Mouse (Mus musculus): ENCODE measurements at regions not wholly inside any gene's neighbourhood (a gene's known extent, or its start where the extent isn't known, plus 50 kb on each side); places are given as distances from the start of the nearest gene placed in this dataset.

GRCm38 (mm10) chr4:37445268-37445667 is 493.7 kb upstream of the Lingo2 start:
- Histone ChIP-seq H3K4me2 (replicated peaks; ENCODE audit: low read depth, low read length, severe bottlenecking) (no peak overlapping the region), H3K27ac (replicated peaks; ENCODE audit: low read depth, low read length) (no peak overlapping the region), H3K4me3 (replicated peaks; ENCODE audit: low read length) (no peak overlapping the region), H3K9ac (ENCODE audit: low read depth, low read length, severe bottlenecking) (no peak overlapping the region), H3K27me3 (ENCODE audit: control insufficient read depth, insufficient read depth, low read length) (no peaks in the 10 kb centered on the region), H3K9me3 (ENCODE audit: control insufficient read depth, low read length) (no peaks in the 10 kb centered on the region), H3K36me3 (ENCODE audit: control insufficient read depth, insufficient read depth, low read length) (no peaks in the 10 kb centered on the region), H3K4me1 (ENCODE audit: control insufficient read depth, insufficient read depth, low read length) (no peaks in the 10 kb centered on the region)
- no peak for TF ChIP-seq POLR2A (IDR thresholded peaks at IDR 0.05; ENCODE audit: borderline replicate concordance, extremely low read depth, insufficient read depth, insufficient read length)
- no peak for ATAC-seq (ENCODE audit: low FRiP score, low read depth)
- WGBS: 60% methylated on average over 2 of the region's 2 CpGs
- DNase-seq (ENCODE audit: low spot score): peak; percentile 7

DNA sequence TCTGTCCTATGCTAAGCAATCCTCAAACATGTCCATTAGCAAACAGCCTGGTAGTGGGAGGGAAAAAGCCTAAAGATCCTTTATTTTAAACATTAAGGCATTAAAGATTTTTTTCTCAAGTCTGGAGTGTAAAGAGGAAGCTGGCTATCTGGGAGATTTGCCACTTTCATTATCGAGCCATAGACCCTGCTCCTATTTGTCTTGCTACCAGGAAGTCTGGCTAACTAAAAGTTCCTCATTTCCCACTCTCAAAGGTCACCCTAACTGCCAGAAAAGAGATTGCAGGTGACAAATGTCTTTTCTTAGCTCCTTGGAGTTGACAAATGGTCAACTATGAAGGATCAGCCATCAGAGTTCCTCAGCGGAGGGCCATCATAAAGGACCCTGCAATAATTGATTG is 461.2 kb upstream of the Lingo2 start:
- no peak overlapping the region for H3K9ac ChIP-seq (ENCODE audit: low read depth, low read length, severe bottlenecking)
- no peaks in the 10 kb centered on the region for H3K4me1 ChIP-seq (ENCODE audit: control insufficient read depth, insufficient read depth, low read length)
- ATAC-seq (ENCODE audit: low FRiP score, low read depth): no peak
- 83% methylated on average over 2 of the region's 2 CpGs for WGBS
- no peak for TF ChIP-seq POLR2A (IDR thresholded peaks at IDR 0.05; ENCODE audit: borderline replicate concordance, extremely low read depth, insufficient read depth, insufficient read length)
- H3K27ac ChIP-seq (replicated peaks; ENCODE audit: low read depth, low read length): no peak overlapping the region
- no peaks in the 10 kb centered on the region for H3K9me3 ChIP-seq (ENCODE audit: control insufficient read depth, low read length)
- DNase-seq (ENCODE audit: low spot score): no peak
- H3K27me3 ChIP-seq (ENCODE audit: control insufficient read depth, insufficient read depth, low read length): no peaks in the 10 kb centered on the region
- H3K4me2 ChIP-seq (replicated peaks; ENCODE audit: low read depth, low read length, severe bottlenecking): no peak overlapping the region
- H3K4me3 ChIP-seq (replicated peaks; ENCODE audit: low read length): no peak overlapping the region
- no peaks in the 10 kb centered on the region for H3K36me3 ChIP-seq (ENCODE audit: control insufficient read depth, insufficient read depth, low read length)

DNA sequence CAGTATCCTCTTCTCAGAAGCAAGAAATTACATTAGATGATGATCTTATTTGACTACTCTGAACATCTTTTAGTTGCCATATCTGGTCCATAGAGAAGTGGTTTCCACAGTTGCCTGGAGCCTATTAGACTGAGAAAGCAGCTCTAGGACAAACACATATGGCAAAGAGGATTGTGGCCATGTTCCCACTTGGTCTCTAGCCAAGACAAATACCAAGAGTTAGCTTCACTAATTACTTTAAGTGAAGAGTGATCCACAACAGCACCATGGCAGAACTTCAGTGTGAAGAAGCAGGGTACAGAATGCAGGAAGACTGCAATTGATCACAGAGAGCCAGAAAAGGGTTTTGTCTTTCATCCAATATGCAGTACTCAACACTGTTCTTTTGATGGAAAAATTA is 436.6 kb upstream of the Lingo2 start:
- no peak overlapping the region for H3K4me3 ChIP-seq (replicated peaks; ENCODE audit: low read length)
- no peaks in the 10 kb centered on the region for H3K36me3 ChIP-seq (ENCODE audit: control insufficient read depth, insufficient read depth, low read length)
- H3K27me3 ChIP-seq (ENCODE audit: control insufficient read depth, insufficient read depth, low read length): no peaks in the 10 kb centered on the region
- DNase-seq (ENCODE audit: low spot score) (no peak), ATAC-seq (ENCODE audit: low FRiP score, low read depth) (no peak)
- no peak overlapping the region for H3K9ac ChIP-seq (ENCODE audit: low read depth, low read length, severe bottlenecking)
- no peak overlapping the region for H3K27ac ChIP-seq (replicated peaks; ENCODE audit: low read depth, low read length)
- H3K4me1 ChIP-seq (ENCODE audit: control insufficient read depth, insufficient read depth, low read length): no peaks in the 10 kb centered on the region
- H3K4me2 ChIP-seq (replicated peaks; ENCODE audit: low read depth, low read length, severe bottlenecking): no peak overlapping the region
- no peaks in the 10 kb centered on the region for H3K9me3 ChIP-seq (ENCODE audit: control insufficient read depth, low read length)
- TF ChIP-seq POLR2A (IDR thresholded peaks at IDR 0.05; ENCODE audit: borderline replicate concordance, extremely low read depth, insufficient read depth, insufficient read length): no peak

GRCm38 (mm10) chr4:37386882-37387281 is 435.3 kb upstream of the Lingo2 start:
- no peak overlapping the region for H3K4me3 ChIP-seq (replicated peaks; ENCODE audit: low read length)
- no peak for TF ChIP-seq POLR2A (IDR thresholded peaks at IDR 0.05; ENCODE audit: borderline replicate concordance, extremely low read depth, insufficient read depth, insufficient read length)
- H3K4me2 ChIP-seq (replicated peaks; ENCODE audit: low read depth, low read length, severe bottlenecking): no peak overlapping the region
- no peaks in the 10 kb centered on the region for H3K27me3 ChIP-seq (ENCODE audit: control insufficient read depth, insufficient read depth, low read length)
- no peak overlapping the region for H3K9ac ChIP-seq (ENCODE audit: low read depth, low read length, severe bottlenecking)
- no peaks in the 10 kb centered on the region for H3K4me1 ChIP-seq (ENCODE audit: control insufficient read depth, insufficient read depth, low read length)
- no peak overlapping the region for H3K27ac ChIP-seq (replicated peaks; ENCODE audit: low read depth, low read length)
- ATAC-seq (ENCODE audit: low FRiP score, low read depth) (no peak), DNase-seq (ENCODE audit: low spot score) (no peak)
- 27% methylated on average over 1 of the region's 1 CpGs for WGBS
- no peaks in the 10 kb centered on the region for H3K36me3 ChIP-seq (ENCODE audit: control insufficient read depth, insufficient read depth, low read length)
- no peaks in the 10 kb centered on the region for H3K9me3 ChIP-seq (ENCODE audit: control insufficient read depth, low read length)

DNA sequence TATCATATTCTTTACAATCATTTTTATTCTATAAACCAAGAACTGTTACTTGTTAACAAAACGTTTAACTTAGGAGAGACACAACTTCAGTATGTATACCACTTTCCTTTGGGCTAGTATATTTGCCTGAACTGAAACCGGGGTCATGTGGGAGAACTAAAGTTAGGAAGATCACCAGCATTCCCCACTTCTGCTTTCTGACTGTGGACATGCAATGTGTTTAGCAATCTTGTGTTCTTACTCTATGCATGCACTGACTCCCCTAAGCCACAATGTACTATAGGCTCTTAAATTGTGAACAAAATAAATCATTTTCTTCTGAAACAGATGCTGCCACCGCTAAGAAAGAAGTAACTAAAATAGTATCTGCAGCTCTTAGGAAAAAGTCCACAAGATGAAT is 412.7 kb upstream of the Lingo2 start:
- no peaks in the 10 kb centered on the region for H3K27me3 ChIP-seq (ENCODE audit: control insufficient read depth, insufficient read depth, low read length)
- DNase-seq (ENCODE audit: low spot score) (no peak), ATAC-seq (ENCODE audit: low FRiP score, low read depth) (no peak)
- H3K27ac ChIP-seq (replicated peaks; ENCODE audit: low read depth, low read length): no peak overlapping the region
- TF ChIP-seq POLR2A (IDR thresholded peaks at IDR 0.05; ENCODE audit: borderline replicate concordance, extremely low read depth, insufficient read depth, insufficient read length): no peak
- H3K4me3 ChIP-seq (replicated peaks; ENCODE audit: low read length): no peak overlapping the region
- H3K4me1 ChIP-seq (ENCODE audit: control insufficient read depth, insufficient read depth, low read length): no peaks in the 10 kb centered on the region
- H3K36me3 ChIP-seq (ENCODE audit: control insufficient read depth, insufficient read depth, low read length): no peaks in the 10 kb centered on the region
- no peak overlapping the region for H3K4me2 ChIP-seq (replicated peaks; ENCODE audit: low read depth, low read length, severe bottlenecking)
- no peak overlapping the region for H3K9ac ChIP-seq (ENCODE audit: low read depth, low read length, severe bottlenecking)
- no peaks in the 10 kb centered on the region for H3K9me3 ChIP-seq (ENCODE audit: control insufficient read depth, low read length)
- WGBS: 75% methylated on average over 3 of the region's 3 CpGs

DNA sequence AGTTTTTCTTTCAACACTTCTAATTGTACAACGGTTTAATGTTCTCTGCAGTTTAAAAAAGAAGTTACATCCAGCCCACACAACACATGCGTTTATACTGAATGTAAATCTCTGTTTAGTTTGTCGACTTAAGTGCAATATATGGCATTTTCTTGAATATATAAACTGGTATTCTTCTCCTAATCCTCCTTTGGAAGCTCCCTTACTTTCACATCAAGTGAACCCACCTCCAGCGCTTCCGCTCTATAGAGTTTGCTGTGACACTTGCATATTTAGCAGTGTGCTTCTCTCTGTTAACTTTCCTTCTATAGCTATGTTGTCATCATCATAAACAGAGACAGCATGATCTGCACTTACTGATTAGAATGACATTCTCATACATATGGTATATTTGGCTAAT is 409.7 kb upstream of the Lingo2 start:
- no peak for ATAC-seq (ENCODE audit: low FRiP score, low read depth)
- Histone ChIP-seq H3K27ac (replicated peaks; ENCODE audit: low read depth, low read length) (no peak overlapping the region), H3K36me3 (ENCODE audit: control insufficient read depth, insufficient read depth, low read length) (no peaks in the 10 kb centered on the region), H3K4me3 (replicated peaks; ENCODE audit: low read length) (no peak overlapping the region), H3K9me3 (ENCODE audit: control insufficient read depth, low read length) (no peaks in the 10 kb centered on the region), H3K4me2 (replicated peaks; ENCODE audit: low read depth, low read length, severe bottlenecking) (no peak overlapping the region), H3K27me3 (ENCODE audit: control insufficient read depth, insufficient read depth, low read length) (no peaks in the 10 kb centered on the region), H3K9ac (ENCODE audit: low read depth, low read length, severe bottlenecking) (no peak overlapping the region), H3K4me1 (ENCODE audit: control insufficient read depth, insufficient read depth, low read length) (no peaks in the 10 kb centered on the region)
- WGBS: 86% methylated on average over 5 of the region's 5 CpGs
- TF ChIP-seq POLR2A (IDR thresholded peaks at IDR 0.05; ENCODE audit: borderline replicate concordance, extremely low read depth, insufficient read depth, insufficient read length): no peak
- no peak for DNase-seq (ENCODE audit: low spot score)
